Comparison of ENCODE assay signal across 15 mouse cellular contexts in the genomic region with DNA sequence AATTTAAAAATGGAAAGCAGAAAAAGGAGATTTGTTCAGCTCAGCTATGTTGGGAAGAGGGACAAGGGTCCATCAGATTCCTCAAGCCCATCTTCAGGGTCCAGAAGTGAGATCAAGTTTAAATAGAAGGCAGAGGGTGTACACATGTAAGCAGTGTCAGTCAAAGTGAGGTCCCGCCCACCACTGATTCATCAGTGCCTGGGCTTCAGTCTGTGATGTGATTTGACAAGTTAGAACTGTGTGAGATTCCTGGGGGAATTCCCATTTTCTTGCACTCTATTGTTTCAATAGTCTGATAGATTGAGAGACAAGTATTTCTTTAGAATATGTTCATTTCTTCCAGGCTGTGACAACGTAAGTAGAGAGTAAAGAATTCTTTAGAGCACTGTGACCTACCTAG.
"Had no signal": no experiment of that assay in that cellular context is flagged by ENCODE, and none has a peak within 500 bp of the region (broad histone marks: within the 10 kb centered on the region; RNA-seq: fewer than 3 reads in every experiment).

No protein-coding gene starts in this region.

- H3K27me3 ChIP-seq: megakaryocyte, embryonic 14.5 days; midbrain, embryonic 13.5 days; midbrain, embryonic 15.5 days; neural tube, embryonic 12.5 days; stomach, embryonic 15.5 days had no signal

- DNase-seq: lung, embryonic 14.5 days; lung, postnatal 10 days; lung, postnatal 36 days; right cerebral cortex, postnatal 14 days; thymus, adult 2 months; thymus, postnatal 25 days; thymus, postnatal 4 days had no signal

- H3K9ac ChIP-seq: lung, embryonic 14.5 days; midbrain, embryonic 13.5 days; midbrain, embryonic 15.5 days; neural tube, embryonic 12.5 days; stomach, embryonic 15.5 days had no signal

- H3K4me3 ChIP-seq: megakaryocyte, embryonic 14.5 days; midbrain, embryonic 13.5 days; midbrain, embryonic 15.5 days; neural tube, embryonic 12.5 days; stomach, embryonic 15.5 days had no signal

- ATAC-seq: midbrain, embryonic 13.5 days; midbrain, embryonic 15.5 days had no signal

- H3K27ac ChIP-seq: macrophage; midbrain, embryonic 13.5 days; midbrain, embryonic 15.5 days; neural tube, embryonic 12.5 days; stomach, embryonic 15.5 days; stomach, postnatal 0 days had no signal

- H3K9me3 ChIP-seq: megakaryocyte, embryonic 14.5 days; midbrain, embryonic 13.5 days; midbrain, embryonic 15.5 days; neural tube, embryonic 12.5 days; stomach, embryonic 15.5 days had no signal

- H3K4me1 ChIP-seq: megakaryocyte, embryonic 14.5 days; midbrain, embryonic 13.5 days; midbrain, embryonic 15.5 days; neural tube, embryonic 12.5 days; stomach, embryonic 15.5 days had no signal

- H3K4me2 ChIP-seq: lung, embryonic 14.5 days; midbrain, embryonic 11.5 days; midbrain, embryonic 13.5 days; midbrain, embryonic 15.5 days; neural tube, embryonic 12.5 days; stomach, embryonic 15.5 days had no signal
